Mouse (Mus musculus) kidney, embryonic 16.5 days (tissue): ENCODE measurements around the gene Strbp. TPM values are rescaled to one million over a fixed set of nuclear protein-coding genes. Genes with fewer than 3 reads are reported as not detected.

Experiments
- ATAC-seq: fragments of 200-750 bp; cut with Nextera tagmentation; 2 replicates; pipeline ENCODE4 v1.8.0; 2017; ENCODE audit warnings: moderate TSS enrichment; ENCODE audit not compliant: low FRiP score, low TSS enrichment
- H3K27ac ChIP-seq: fragments of 300-500 bp; sonication (generic); 2 replicates; pipeline ENCODE4 v1.5.1; 2014; ENCODE audit warnings: low read length
- H3K27me3 ChIP-seq: fragments of 300-500 bp; sonication (generic); 2 replicates; pipeline ENCODE4 v1.6.1; 2014; ENCODE audit warnings: low read length, control low read depth, mixed read lengths; ENCODE audit not compliant: insufficient read depth
- H3K36me3 ChIP-seq: fragments of 300-500 bp; sonication (generic); 2 replicates; pipeline ENCODE4 v1.6.1; 2014; ENCODE audit warnings: low read length, control low read depth, mixed read lengths; ENCODE audit not compliant: insufficient read depth
- H3K4me1 ChIP-seq: fragments of 300-500 bp; sonication (generic); 2 replicates; pipeline ENCODE4 v1.6.1; 2014; ENCODE audit warnings: low read length, control low read depth, mixed read lengths; ENCODE audit not compliant: insufficient read depth
- H3K4me2 ChIP-seq: fragments of 300-500 bp; sonication (generic); replicated peaks from 2 replicates; pipeline ENCODE4 v1.6.1; 2014; ENCODE audit warnings: low read depth, low read length
- H3K4me3 ChIP-seq: fragments of 300-500 bp; sonication (generic); 2 replicates; pipeline ENCODE4 v1.5.1; 2014; ENCODE audit warnings: mild to moderate bottlenecking, low read length
- H3K9ac ChIP-seq: fragments of 300-500 bp; sonication (generic); replicated peaks from 2 replicates; pipeline ENCODE4 v1.6.1; 2014; ENCODE audit warnings: low read length
- H3K9me3 ChIP-seq: fragments of 300-500 bp; sonication (generic); 2 replicates; pipeline ENCODE4 v1.6.1; 2016; ENCODE audit warnings: low read length, control low read depth
- WGBS: fragments of 180-500 bp; shearing (Covaris S2); extraction: QIAGEN DNeasy Blood & Tissue Kit; methylation state at CpG from one replicate; pipeline ENCODE4 v1.1.7; 2014; 5-methylcytosine and 5-hydroxymethylcytosine counted together
- polyA plus RNA-seq: library from polyadenylated mRNA; unstranded; fragments of >200 nt; fragmentation: Nextera tagmentation; extraction: Ambion mirVana; gene quantifications from 2 replicates; pipeline ENCODE4 v1.2.1, GENCODE M21; 2015

The Strbp gene
- polyA plus RNA-seq, 1 experiment from 2014 or later, result 38.7 TPM

- H3K4me2 ChIP-seq, result no peak overlapping the region
- 64% methylated on average over 2 of the region's 2 CpGs for WGBS
- no peaks in the 10 kb centered on the region for H3K27me3 ChIP-seq
- no peaks in the 10 kb centered on the region for H3K4me1 ChIP-seq
- no peak overlapping the region for H3K4me3 ChIP-seq
- no peak for ATAC-seq
- no peak overlapping the region for H3K27ac ChIP-seq
- H3K9me3 ChIP-seq, result no peaks in the 10 kb centered on the region
- H3K36me3 ChIP-seq, result peaks cover 5% of the 10 kb centered on the region; the same call in 1 of the 2 replicates
- no peak overlapping the region for H3K9ac ChIP-seq
Measured at GRCm38 (mm10) chr2:37623343-37623742, 80.3 kb downstream of the Strbp start.

GRCm38 (mm10) chr2:37587919-37588318 is 115.7 kb downstream of the Strbp start:
- H3K27ac ChIP-seq, result no peak overlapping the region
- no peak overlapping the region for H3K4me3 ChIP-seq
- no peaks in the 10 kb centered on the region for H3K4me1 ChIP-seq
- H3K9ac ChIP-seq, result no peak overlapping the region
- no peaks in the 10 kb centered on the region for H3K9me3 ChIP-seq
- no peak overlapping the region for H3K4me2 ChIP-seq
- no peak for ATAC-seq
- no peaks in the 10 kb centered on the region for H3K27me3 ChIP-seq
- H3K36me3 ChIP-seq, result 0 out of 2 replicates have a peak, but pooled peaks cover 2% of the 10 kb centered on the region

- Histone ChIP-seq H3K9me3 (no peaks in the 10 kb centered on the region), H3K4me2 (no peak overlapping the region), H3K27me3 (no peaks in the 10 kb centered on the region), H3K4me1 (no peaks in the 10 kb centered on the region), H3K9ac (no peak overlapping the region), H3K36me3 (no peaks in the 10 kb centered on the region), H3K27ac (no peak overlapping the region), H3K4me3 (no peak overlapping the region)
- no peak for ATAC-seq
- 84% methylated on average over 2 of the region's 2 CpGs for WGBS
Measured at GRCm38 (mm10) chr2:37578185-37578584, 125.5 kb downstream of the Strbp start.

GRCm38 (mm10) chr2:37576661-37577060 is 127.0 kb downstream of the Strbp start:
- no peaks in the 10 kb centered on the region for H3K9me3 ChIP-seq
- H3K27ac ChIP-seq, result no peak overlapping the region
- H3K27me3 ChIP-seq, result no peaks in the 10 kb centered on the region
- H3K4me2 ChIP-seq, result no peak overlapping the region
- H3K4me3 ChIP-seq, result no peak overlapping the region
- WGBS, result 100% methylated on average over 1 of the region's 1 CpGs
- H3K4me1 ChIP-seq, result no peaks in the 10 kb centered on the region
- ATAC-seq, result no peak
- H3K9ac ChIP-seq, result no peak overlapping the region
- peaks cover 2% of the 10 kb centered on the region; the same call in 1 of the 2 replicates for H3K36me3 ChIP-seq

- no peak for ATAC-seq
- Histone ChIP-seq H3K27ac (no peak overlapping the region), H3K4me3 (no peak overlapping the region), H3K36me3 (peaks cover 13% of the 10 kb centered on the region; the same call in 1 of the 2 replicates), H3K9ac (no peak overlapping the region), H3K9me3 (no peaks in the 10 kb centered on the region), H3K4me2 (no peak overlapping the region), H3K4me1 (0 out of 2 replicates have a peak, but pooled peaks cover 5% of the 10 kb centered on the region), H3K27me3 (no peaks in the 10 kb centered on the region)
- WGBS, result 85% methylated on average over 2 of the region's 2 CpGs
Measured at GRCm38 (mm10) chr2:37572141-37572540, 131.5 kb downstream of the Strbp start.

GRCm38 (mm10) chr2:37570703-37571102 is 133.0 kb downstream of the Strbp start:
- H3K4me3 ChIP-seq, result no peak overlapping the region
- no peak overlapping the region for H3K9ac ChIP-seq
- peak overlapping the region; percentile 37; the same call in 1 of the 2 replicates for H3K27ac ChIP-seq
- no peaks in the 10 kb centered on the region for H3K27me3 ChIP-seq
- 61% methylated on average over 2 of the region's 2 CpGs for WGBS
- no peak overlapping the region for H3K4me2 ChIP-seq
- H3K9me3 ChIP-seq, result no peaks in the 10 kb centered on the region
- peaks cover 20% of the 10 kb centered on the region for H3K36me3 ChIP-seq
- ATAC-seq, result peak; percentile 93
- 0 out of 2 replicates have a peak, but pooled peaks cover 5% of the 10 kb centered on the region for H3K4me1 ChIP-seq

- peaks cover 24% of the 10 kb centered on the region for H3K36me3 ChIP-seq
- no peaks in the 10 kb centered on the region for H3K9me3 ChIP-seq
- H3K9ac ChIP-seq, result no peak overlapping the region
- no peak for ATAC-seq
- H3K4me2 ChIP-seq, result no peak overlapping the region
- no peaks in the 10 kb centered on the region for H3K27me3 ChIP-seq
- no peak overlapping the region for H3K27ac ChIP-seq
- H3K4me3 ChIP-seq, result no peak overlapping the region
- H3K4me1 ChIP-seq, result 0 out of 2 replicates have a peak, but pooled peaks cover 5% of the 10 kb centered on the region
- WGBS, result 88% methylated on average over 5 of the region's 5 CpGs
Measured at GRCm38 (mm10) chr2:37569888-37570287, 133.8 kb downstream of the Strbp start.

- H3K36me3 ChIP-seq, result peaks cover 50% of the 10 kb centered on the region
- 68% methylated on average over 1 of the region's 1 CpGs for WGBS
- ATAC-seq, result no peak
Measured at GRCm38 (mm10) chr2:37566035-37566434, 137.6 kb downstream of the Strbp start.

GRCm38 (mm10) chr2:37565579-37565978 is 138.1 kb downstream of the Strbp start:
- H3K4me2 ChIP-seq, result no peak overlapping the region
- no peak overlapping the region for H3K27ac ChIP-seq
- 0 out of 2 replicates have a peak, but pooled peaks cover 2% of the 10 kb centered on the region for H3K4me1 ChIP-seq
- peaks cover 54% of the 10 kb centered on the region for H3K36me3 ChIP-seq
- H3K4me3 ChIP-seq, result no peak overlapping the region
- no peak for ATAC-seq
- 53% methylated on average over 2 of the region's 2 CpGs for WGBS
- no peaks in the 10 kb centered on the region for H3K9me3 ChIP-seq
- no peaks in the 10 kb centered on the region for H3K27me3 ChIP-seq
- H3K9ac ChIP-seq, result no peak overlapping the region

More at GRCm38 (mm10) chr2:37566035-37566434, 137.6 kb downstream of the Strbp start:
- no peaks in the 10 kb centered on the region for H3K27me3 ChIP-seq
- no peak overlapping the region for H3K9ac ChIP-seq
- H3K9me3 ChIP-seq, result no peaks in the 10 kb centered on the region
- no peak overlapping the region for H3K27ac ChIP-seq
- 0 out of 2 replicates have a peak, but pooled peaks cover 5% of the 10 kb centered on the region for H3K4me1 ChIP-seq
- no peak overlapping the region for H3K4me2 ChIP-seq
- no peak overlapping the region for H3K4me3 ChIP-seq

GRCm38 (mm10) chr2:37556366-37556765 is 147.3 kb downstream of the Strbp start:
- Histone ChIP-seq H3K27ac (no peak overlapping the region), H3K9me3 (peaks cover 5% of the 10 kb centered on the region), H3K4me1 (no peaks in the 10 kb centered on the region), H3K4me2 (no peak overlapping the region), H3K4me3 (no peak overlapping the region), H3K9ac (no peak overlapping the region), H3K36me3 (peaks cover 71% of the 10 kb centered on the region), H3K27me3 (no peaks in the 10 kb centered on the region)
- no peak for ATAC-seq
- 67% methylated on average over 2 of the region's 2 CpGs for WGBS
